Mouse (Mus musculus): ENCODE results near the gene Dhrs1. TPM values are rescaled to one million over a fixed set of nuclear protein-coding genes. Genes with fewer than 3 reads are reported as not detected.

The Dhrs1 gene
- total RNA-seq, 2 experiments from 2014 or later, result 29.1 to 33.0 TPM

DNA sequence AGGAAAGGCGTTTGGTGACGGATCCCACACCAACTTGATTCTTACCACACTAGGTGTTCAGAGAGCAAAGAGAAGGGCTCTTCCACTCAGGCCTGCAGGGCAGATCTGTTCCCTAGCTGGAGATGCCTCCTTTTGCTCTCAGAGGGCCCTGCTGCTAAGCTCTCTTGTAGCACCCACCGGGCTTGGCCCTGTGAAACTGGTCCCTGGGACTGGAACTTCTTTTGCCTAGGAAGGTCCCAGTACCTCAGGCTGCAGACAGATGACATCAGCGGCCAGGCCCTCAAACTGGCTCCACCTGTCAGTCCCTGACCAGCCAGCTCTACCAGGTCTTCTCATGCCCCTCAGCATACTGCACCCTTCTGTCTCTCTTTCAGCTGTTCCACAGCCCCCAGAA lies 31.8 kb downstream of the Dhrs1 start, which contains the start of gene Tgm1:
TSS of gene Tgm1 (minus strand) at position 198 of the 394 bp plus-strand sequence.
- TF ChIP-seq CTCF (IDR thresholded peaks at IDR 0.05), result no peak
- no peak for DNase-seq
- intact Hi-C loops (cut with DNase I), result no loop called here
- H3K4me3 ChIP-seq, result peak within 1 kb of the TSS; percentile 48
- no peak within 1 kb of the TSS for H3K27ac ChIP-seq

DNA sequence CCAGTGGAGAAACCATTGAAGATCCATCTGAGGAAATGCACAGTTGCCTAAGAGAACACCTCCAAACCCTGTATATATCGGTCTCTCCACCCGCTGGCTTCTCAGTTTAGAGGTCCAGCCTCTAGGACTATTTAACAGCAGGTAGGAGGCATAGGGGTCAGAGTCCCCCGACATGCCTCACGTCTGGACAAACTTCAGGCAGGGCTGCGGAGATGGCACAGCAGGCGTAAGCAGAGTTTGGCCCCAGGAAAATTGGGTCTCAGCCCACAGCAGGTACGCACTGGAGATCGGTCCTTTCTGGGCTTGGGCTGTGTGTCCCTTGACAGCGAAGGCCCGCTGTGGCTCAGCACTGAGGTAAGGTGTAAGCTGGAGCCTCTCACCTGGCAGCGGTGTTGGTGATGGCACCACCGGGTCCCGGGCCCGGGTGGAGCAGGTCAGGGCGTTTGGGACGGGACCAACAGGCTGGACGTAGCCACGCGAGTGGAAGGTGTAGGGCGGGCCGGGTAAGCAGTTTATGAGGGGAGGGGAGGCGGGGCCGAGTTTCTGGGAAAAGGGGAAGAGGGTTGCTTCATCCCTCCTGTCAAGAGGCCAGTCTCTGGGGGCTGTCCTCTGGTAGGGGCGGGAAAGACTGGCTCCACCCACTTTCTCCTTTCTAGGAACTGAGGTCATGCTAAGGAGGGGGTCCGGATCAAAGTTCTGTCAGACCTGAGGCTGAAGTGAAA lies 32.3 kb downstream of the Dhrs1 start:
- intact Hi-C loops (cut with DNase I), result no loop called here
- no peak overlapping the region for H3K27ac ChIP-seq
- TF ChIP-seq CTCF (IDR thresholded peaks at IDR 0.05), result no peak
- H3K4me3 ChIP-seq, result peak overlapping the region; percentile 48
- DNase-seq, result peak; percentile 53

DNA sequence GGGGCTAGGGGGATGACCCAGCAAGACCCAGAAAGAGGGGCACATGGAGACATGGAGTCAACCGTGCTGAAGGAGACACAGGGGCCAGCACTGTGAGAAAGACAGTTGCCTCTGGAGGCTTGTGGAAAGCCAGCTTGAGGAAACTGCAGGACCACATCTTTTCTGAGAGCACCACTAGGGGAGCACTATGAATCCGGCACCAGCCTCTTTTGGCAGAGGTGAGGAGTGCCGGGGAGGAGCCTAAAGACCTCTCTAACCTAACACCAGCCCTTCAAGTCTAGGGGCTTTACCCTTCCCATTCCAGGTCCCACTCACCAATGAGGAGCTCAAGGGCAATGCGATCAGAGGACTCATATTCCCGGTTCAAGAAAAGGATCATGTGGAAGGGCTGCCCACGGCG lies 33.7 kb downstream of the Dhrs1 start:
- Histone ChIP-seq H3K27ac (no peak overlapping the region), H3K4me3 (no peak overlapping the region)
- TF ChIP-seq CTCF (IDR thresholded peaks at IDR 0.05), result no peak
- DNase-seq, result no peak
- intact Hi-C loops (cut with DNase I), result no loop called here

DNA sequence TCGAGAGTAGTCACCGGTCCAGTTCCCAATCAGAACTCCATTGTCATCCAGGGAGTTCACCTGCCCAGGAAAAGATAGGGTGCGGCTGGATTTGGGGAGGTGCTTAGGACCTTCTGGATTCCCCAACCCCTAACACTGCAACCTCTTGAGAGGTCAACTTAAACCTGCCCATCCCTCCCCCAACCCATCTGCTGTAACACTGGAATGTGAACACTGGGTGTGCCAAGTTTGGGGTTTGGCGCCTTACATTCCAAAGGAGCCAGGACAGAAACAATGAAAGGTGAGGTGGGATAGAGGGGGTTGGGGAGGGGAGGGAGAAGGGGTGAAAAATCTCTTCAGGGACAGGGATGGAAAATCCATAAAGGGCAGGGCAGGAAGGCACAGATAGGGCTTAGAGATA lies 36.0 kb downstream of the Dhrs1 start:
- Histone ChIP-seq H3K4me3 (no peak overlapping the region), H3K27ac (no peak overlapping the region)
- no peak for DNase-seq
- TF ChIP-seq CTCF (IDR thresholded peaks at IDR 0.05), result no peak
- intact Hi-C loops (cut with DNase I), result no loop called here

DNA sequence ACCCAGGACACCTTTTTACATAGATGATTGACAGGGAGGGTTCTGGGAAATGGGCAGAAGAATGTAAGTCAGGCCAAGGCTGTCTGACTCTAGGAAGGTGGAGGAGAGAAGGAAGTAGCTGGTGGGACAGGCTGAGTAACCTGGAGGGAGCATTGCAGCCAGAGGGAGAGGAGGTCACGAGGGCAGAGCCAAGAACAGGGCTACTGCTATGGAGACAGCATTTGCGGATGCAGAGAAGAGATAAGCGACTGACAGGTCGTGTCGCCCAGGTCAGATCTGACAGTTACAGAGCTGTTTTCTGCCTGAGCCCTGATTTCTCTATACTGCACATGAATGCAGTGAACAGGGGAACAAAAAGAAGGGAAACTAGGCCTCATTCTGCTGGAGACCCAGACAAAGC lies 38.1 kb downstream of the Dhrs1 start:
- Histone ChIP-seq H3K27ac (no peak overlapping the region), H3K4me3 (no peak overlapping the region)
- intact Hi-C loops (cut with DNase I), result no loop called here
- no peak for TF ChIP-seq CTCF (IDR thresholded peaks at IDR 0.05)
- no peak for DNase-seq

DNA sequence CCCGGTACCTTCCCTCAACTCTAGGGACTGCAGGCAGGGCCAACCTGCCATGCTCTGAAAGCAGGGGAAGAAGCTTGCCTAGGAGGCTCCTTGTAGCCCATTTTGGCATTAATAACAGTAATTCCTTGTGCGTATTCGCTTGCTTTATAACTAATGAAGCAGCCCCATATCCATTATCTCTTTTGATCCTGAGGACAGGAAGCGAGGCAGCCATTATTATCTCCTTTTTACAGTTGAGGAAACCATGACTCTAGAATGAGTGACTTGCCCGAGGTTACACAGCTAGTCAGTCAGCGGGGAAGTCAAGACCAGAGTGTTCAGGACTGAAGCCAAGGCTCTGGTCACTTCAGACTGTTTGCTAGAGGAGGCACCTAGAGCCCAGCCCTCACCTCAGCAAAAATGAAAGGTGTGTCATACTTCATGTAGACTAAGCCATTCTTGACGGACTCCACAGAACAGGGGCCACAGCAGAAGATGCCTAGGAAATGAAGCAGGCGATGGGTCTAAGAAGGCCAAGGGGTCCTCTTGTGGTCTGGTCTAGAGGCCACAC lies 39.4 kb downstream of the Dhrs1 start:
- intact Hi-C loops (cut with DNase I), result no loop called here
- H3K27ac ChIP-seq, result no peak overlapping the region
- DNase-seq, result no peak
- no peak overlapping the region for H3K4me3 ChIP-seq
- no peak for TF ChIP-seq CTCF (IDR thresholded peaks at IDR 0.05)

DNA sequence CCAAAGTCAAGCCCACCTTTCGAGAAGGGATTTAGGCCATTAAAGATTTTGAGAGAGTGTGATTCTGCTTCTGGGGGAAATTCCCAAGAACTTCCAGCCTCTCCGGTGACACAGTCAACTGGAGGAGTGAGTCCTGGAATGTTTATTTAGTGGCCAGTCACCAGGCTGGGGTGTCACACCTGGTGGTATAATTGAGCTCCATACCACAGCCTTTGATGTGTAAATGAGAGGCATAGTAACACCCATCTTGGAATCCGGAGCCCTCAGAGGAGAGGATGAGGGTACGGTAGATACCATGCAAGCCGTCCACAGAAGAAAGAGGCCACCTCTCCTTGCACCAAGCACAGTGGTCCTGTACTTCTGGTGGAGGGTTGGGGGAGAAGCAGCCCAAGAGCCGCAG lies 42.7 kb downstream of the Dhrs1 start:
- H3K4me3 ChIP-seq, result no peak overlapping the region
- no peak for TF ChIP-seq CTCF (IDR thresholded peaks at IDR 0.05)
- intact Hi-C loops (cut with DNase I), result no loop called here
- DNase-seq, result no peak
- no peak overlapping the region for H3K27ac ChIP-seq

DNA sequence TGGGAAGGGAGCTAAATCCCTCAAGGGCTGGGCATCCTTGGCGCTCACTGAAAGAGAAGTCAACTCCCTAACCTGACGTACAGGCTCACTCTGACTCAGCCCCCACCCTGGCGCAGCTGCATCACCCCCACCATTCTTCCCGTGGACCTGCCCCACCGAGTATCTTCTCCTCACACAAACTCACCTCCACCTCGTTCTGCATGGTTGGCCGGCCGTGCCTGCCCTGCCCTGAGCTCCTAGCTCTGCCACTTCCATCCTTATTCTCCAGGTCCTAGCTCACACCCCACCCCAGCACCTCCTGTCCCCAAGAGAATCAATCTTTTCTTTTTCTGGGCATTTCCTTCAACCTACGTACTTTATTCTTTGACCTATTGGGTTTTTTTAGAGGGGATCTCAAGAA lies 44.4 kb downstream of the Dhrs1 start:
- DNase-seq, result no peak
- H3K4me3 ChIP-seq, result no peak overlapping the region
- no peak overlapping the region for H3K27ac ChIP-seq
- TF ChIP-seq CTCF (IDR thresholded peaks at IDR 0.05), result no peak
- intact Hi-C loops (cut with DNase I), result no loop called here

DNA sequence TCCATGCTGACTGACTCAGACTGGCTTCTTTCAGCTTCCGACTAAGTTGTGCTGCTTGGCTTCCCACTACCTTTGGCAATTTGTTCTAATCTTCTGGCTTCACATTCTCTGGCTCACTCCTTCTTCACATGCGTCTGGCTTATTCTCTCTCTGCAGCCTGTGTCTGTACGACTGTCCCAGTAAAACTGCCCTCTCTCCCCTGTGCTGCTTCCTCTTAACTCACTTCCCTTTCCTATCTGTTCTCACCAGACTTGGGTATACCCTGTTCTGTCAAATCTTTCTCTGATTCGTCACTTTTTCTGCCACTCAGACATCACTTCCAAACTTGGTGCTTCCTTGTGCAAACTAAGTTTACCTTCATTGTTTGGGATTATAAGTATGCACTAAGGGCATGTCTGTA lies 48.3 kb downstream of the Dhrs1 start:
- no peak for TF ChIP-seq CTCF (IDR thresholded peaks at IDR 0.05)
- intact Hi-C loops (cut with DNase I), result no loop called here
- no peak for DNase-seq
- peak overlapping the region; percentile 36; the same call in 1 of the 2 replicates for H3K4me3 ChIP-seq
- H3K27ac ChIP-seq, result no peak overlapping the region

DNA sequence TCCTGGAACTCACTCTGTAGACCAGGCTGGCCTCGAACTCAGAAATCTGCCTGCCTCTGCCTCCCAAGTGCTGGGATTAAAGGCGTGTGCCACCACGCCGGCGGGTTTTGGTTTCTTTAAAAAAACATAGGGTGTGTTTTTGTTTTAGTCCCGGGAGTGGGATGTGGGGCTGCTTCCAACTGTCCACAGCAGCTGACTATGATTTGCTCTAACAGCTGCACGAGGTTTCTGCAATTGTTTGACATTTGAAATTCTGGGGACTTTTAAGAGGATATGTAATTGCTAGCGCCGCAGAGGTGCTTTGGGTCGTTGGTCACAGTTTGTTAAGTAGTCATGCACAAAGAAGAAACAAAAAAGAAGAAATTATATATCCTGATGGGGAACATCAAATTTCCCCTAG lies 56.1 kb downstream of the Dhrs1 start:
- H3K4me3 ChIP-seq, result no peak overlapping the region
- TF ChIP-seq CTCF (IDR thresholded peaks at IDR 0.05), result no peak
- DNase-seq, result no peak
- H3K27ac ChIP-seq, result no peak overlapping the region
- intact Hi-C loops (cut with DNase I), result no loop called here

Other genes starting within 250 kb of the Dhrs1 start
- not detected for gene Cpne6, start 235.2 kb downstream of the Dhrs1 start, total RNA-seq (2021)
- gene Nrl, start 220.7 kb downstream of the Dhrs1 start, total RNA-seq (2021), result not detected
- gene Pck2, start 205.4 kb downstream of the Dhrs1 start, total RNA-seq (2021), result 1 to 10 TPM; 3.5 to 4.2 TPM
- 100 to 1,000 TPM; 129 to 133 TPM for gene Dcaf11, start 185.7 kb downstream of the Dhrs1 start, total RNA-seq (2021)
- gene A730061H03Rik, start 185.3 kb downstream of the Dhrs1 start, total RNA-seq (2021), result not detected
- gene Fitm1, start 170.1 kb downstream of the Dhrs1 start, total RNA-seq (2021), result 100 to 1,000 TPM; 282 to 334 TPM
- 10 to 100 TPM; 53.3 to 75.5 TPM for gene Psme1, start 167.6 kb downstream of the Dhrs1 start, total RNA-seq (2021)
- gene Emc9, start 160.4 kb downstream of the Dhrs1 start, total RNA-seq (2021), result 10 to 100 TPM; 30.3 to 45.2 TPM
- gene Psme2, start 154.6 kb downstream of the Dhrs1 start, total RNA-seq (2021), result 10 to 100 TPM; 33.8 to 54.8 TPM
- gene Rnf31, start 154.0 kb downstream of the Dhrs1 start, total RNA-seq (2021), result 10 to 100 TPM; 17.1 to 20.4 TPM
- 1 to 10 TPM; 4.7 to 5.1 TPM for gene Irf9, start 142.1 kb downstream of the Dhrs1 start, total RNA-seq (2021)
- gene Rec8, start 127.7 kb downstream of the Dhrs1 start, total RNA-seq (2021), result not detected
- gene Ipo4, start 109.7 kb downstream of the Dhrs1 start, total RNA-seq (2021), result 10 to 100 TPM; 73.2 to 81.0 TPM
- gene Gm49378, start 107.8 kb downstream of the Dhrs1 start, total RNA-seq (2021), result 1 to 10 TPM; 1.1 to 2.3 TPM
- gene Tm9sf1, start 101.9 kb downstream of the Dhrs1 start, total RNA-seq (2021), result 10 to 100 TPM; 15.0 to 21.3 TPM
- gene Tssk4, start 95.5 kb downstream of the Dhrs1 start, total RNA-seq (2021), result under 1 TPM; 0.20 to 0.28 TPM
- gene Mdp1, start 85.2 kb downstream of the Dhrs1 start, total RNA-seq (2021), result 10 to 100 TPM; 17.4 to 23.8 TPM
- 1 to 10 TPM; 2.4 to 3.1 TPM for gene Gmpr2, start 73.7 kb downstream of the Dhrs1 start, total RNA-seq (2021)
- 100 to 1,000 TPM; 188 to 211 TPM for gene Nedd8, start 73.6 kb downstream of the Dhrs1 start, total RNA-seq (2021)
- 10 to 100 TPM; 10.4 to 13.1 TPM for gene Tinf2, start 63.9 kb downstream of the Dhrs1 start, total RNA-seq (2021)
- gene Tgm1, start 31.8 kb downstream of the Dhrs1 start, total RNA-seq (2021), result under 1 TPM in 1 of 2 experiments, not detected in 1; 0.11 TPM
- gene Rabggta, start 23.4 kb downstream of the Dhrs1 start, total RNA-seq (2021), result 10 to 100 TPM in 1 of 2 experiments, 1 to 10 TPM in 1; 9.8 to 10.6 TPM
- 10 to 100 TPM in 1 of 2 experiments, 1 to 10 TPM in 1; 9.8 to 10.4 TPM for gene Nop9, start within 50 bp of the Dhrs1 start, total RNA-seq (2021)
- gene Cideb, start 12.8 kb upstream of the Dhrs1 start, total RNA-seq (2021), result not detected
- not detected for gene Ltb4r2, start 15.7 kb upstream of the Dhrs1 start, total RNA-seq (2021)
- gene Ltb4r1, start 20.3 kb upstream of the Dhrs1 start, total RNA-seq (2021), result under 1 TPM in 1 of 2 experiments, not detected in 1; 0.18 TPM
- gene Adcy4, start 38.4 kb upstream of the Dhrs1 start, total RNA-seq (2021), result 10 to 100 TPM in 1 of 2 experiments, 1 to 10 TPM in 1; 6.8 to 10.1 TPM
- gene Ripk3, start 43.2 kb upstream of the Dhrs1 start, total RNA-seq (2021), result 1 to 10 TPM in 1 of 2 experiments, under 1 TPM in 1; 0.64 to 1.1 TPM
- 1 to 10 TPM; 3.4 to 3.8 TPM for gene Nfatc4, start 77.5 kb upstream of the Dhrs1 start, total RNA-seq (2021)
- 1 to 10 TPM; 1.6 to 2.0 TPM for gene Nynrin, start 108.3 kb upstream of the Dhrs1 start, total RNA-seq (2021)
- not detected for gene Cbln3, start 138.7 kb upstream of the Dhrs1 start, total RNA-seq (2021)
- gene Khnyn, start 139.3 kb upstream of the Dhrs1 start, total RNA-seq (2021), result 1 to 10 TPM; 6.4 to 8.1 TPM
- gene Sdr39u1, start 154.6 kb upstream of the Dhrs1 start, total RNA-seq (2021), result 100 to 1,000 TPM; 113 to 127 TPM
- 1 to 10 TPM in 1 of 2 experiments, under 1 TPM in 1; 0.99 to 3.2 TPM for gene Cma1, start 199.0 kb upstream of the Dhrs1 start, total RNA-seq (2021)
- under 1 TPM in 1 of 2 experiments, not detected in 1; 0.28 TPM for gene Cma2, start 205.3 kb upstream of the Dhrs1 start, total RNA-seq (2021)

Measured in gastrocnemius, adult 2 months (tissue).